Mouse (Mus musculus): ENCODE results near the gene Vmn1r87.

The Vmn1r87 gene

DNA sequence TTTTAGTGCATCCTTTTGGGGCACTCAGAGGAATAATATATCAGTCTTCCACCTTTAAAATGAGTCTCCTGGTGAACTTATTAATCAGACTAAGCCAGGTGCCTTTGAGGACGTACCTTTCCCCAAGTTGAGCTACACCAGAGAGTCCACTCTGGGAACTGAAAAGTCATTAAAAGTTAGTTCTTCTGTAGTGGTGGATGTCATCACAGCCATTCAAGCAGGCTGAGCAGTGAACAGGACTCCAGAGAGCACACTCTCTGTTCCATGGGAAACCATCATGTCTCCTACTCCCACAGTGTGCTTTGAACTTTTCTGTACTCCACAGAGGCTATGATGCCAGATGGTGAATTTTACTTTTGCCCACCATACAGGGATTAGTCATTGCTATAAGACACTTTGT lies at the start of gene Vmn1r87:
TSS of gene Vmn1r87 (minus strand) at position 101 of the 400 bp plus-strand sequence.
- DNase-seq: no peak

DNA sequence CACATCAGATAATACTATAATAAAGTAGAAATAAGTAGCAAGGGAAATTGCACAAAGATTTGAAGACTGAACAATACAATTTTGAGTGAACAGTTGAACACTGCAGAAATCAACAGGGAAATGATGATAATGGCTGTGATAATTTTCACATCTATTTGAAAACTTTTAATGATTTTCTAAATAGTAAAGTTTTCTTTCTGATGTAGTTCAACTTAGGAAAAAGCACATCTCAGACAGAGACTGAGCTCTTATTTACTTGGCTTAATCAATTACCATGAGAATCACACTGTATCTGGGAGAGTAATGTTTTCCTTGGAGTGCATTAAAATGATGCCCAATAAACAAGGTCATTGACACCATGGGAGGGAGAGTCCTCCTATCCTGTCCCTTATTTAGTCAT lies 19.3 kb upstream of the Vmn1r87 start, which contains the start of gene Vmn1r88:
TSS of gene Vmn1r88 (plus strand) at position 301 of the 400 bp plus-strand sequence.
- no peak for DNase-seq

DNA sequence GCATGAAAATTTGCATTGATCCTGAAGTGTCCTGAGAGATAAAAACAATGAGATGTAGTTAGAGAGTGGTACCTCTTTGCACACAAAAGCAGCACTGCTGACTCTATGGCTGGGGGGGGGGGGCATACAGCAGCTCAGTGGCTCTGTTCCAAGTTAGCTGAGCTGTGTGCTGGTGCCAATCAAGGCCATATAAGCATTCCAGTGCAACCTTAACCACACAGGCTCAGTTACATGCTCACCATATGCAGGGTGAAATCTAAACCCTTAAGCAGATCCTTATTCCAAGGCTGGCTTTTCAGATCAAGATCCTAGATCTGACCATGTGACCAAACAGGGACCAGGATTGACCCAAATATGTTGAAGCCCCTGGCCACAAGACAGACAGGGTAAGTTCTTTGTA lies 2.6 kb downstream of the Vmn1r87 start:
- no peak for DNase-seq

DNA sequence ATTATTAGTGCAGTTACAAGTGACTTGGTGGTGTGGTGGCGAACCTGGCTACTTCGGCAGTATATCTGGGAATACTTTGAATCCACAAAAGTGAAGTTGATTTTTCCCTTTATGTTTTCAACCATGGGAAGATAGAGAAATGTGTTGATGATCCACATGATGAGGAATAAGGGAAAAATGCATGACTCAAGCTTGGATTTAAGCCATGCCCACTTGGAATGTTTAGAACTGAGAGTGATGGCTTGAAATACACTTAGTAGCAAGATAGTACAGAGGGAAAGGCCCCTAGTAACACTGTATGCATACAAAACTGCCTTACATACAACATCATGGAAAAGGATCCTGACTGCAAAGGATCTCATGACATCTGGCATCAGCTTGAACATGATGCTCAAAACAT lies 8.1 kb downstream of the Vmn1r87 start:
- DNase-seq: no peak

DNA sequence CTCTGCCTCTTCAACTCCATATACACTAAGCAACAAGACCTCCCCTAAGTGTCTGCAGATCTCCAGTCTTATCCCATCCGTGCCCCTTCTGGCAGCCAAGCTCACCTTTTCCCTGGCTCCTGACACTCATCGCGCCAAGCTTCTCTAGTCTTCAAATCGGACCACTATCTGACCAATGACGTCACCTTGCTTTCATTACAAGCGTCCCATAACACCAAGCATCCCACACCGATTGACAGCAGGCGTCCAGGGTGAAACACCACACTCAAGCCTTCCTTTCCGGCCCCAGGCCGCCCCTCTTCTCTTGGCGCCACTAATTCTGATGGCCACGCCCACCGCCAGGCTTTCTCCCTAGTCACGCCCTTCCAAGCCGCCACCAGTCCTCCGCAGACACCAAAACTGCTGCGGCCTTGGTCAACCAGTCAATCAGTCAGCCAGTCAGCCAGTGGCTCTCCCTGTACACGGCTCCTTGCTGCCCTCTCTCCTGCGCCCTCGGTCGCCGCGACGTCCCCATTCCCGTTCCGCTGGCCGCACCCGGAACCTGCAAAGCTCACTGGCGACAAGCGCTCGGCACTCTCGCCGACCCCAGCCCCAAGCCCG lies 16.3 kb downstream of the Vmn1r87 start:
- DNase-seq: peak; percentile 1

DNA sequence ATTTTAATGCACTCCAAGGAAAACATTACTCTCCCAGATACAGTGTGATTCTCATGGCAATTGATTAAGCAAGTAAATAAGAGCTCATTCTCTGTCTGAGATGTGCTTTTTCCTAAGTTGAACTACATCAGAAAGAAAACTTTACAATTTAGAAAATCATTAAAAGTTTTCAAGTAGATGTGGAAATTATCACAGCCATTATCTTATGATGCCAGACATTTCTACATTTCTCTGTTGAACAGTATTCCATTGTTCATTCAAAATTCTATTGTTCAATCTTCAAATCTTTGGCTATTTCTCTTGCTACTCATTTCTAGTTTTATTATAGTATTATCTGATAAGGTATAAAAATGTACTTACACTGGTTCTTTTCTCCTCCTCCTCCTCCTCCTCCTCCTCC lies 20.1 kb downstream of the Vmn1r87 start, which contains the start of gene Vmn1r86:
TSS of gene Vmn1r86 (minus strand) at position 101 of the 400 bp plus-strand sequence.
- no peak for DNase-seq

DNA sequence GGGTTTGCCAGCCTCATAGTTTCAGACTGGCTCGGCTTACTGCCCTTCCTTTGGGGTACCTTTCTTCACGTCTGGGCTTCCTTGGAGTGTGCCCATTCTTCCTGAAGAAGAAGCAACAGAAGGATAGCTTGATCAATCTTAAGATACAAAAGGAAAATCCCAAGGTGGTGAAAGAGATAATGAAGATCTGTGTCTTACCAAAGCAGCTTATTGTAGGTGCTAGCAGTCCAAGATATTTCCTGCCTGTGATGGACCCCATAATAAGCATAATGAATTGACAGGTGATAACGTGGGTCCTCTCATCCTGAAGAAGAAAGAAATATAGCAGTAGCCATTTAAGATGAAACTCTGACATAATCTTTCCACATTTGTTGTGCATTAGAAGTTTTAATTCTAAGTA lies 44.9 kb downstream of the Vmn1r87 start, which contains the start of gene Vmn1r85:
TSS of gene Vmn1r85 (minus strand) at position 101 of the 400 bp plus-strand sequence.
- no peak for DNase-seq

Data from lung, postnatal 14 days (tissue).